Mouse (Mus musculus) CH12.LX (cell line): ENCODE measurements around the gene Snrpb. TPM values are rescaled to one million over a fixed set of nuclear protein-coding genes. Genes with fewer than 3 reads are reported as not detected.

ENCODE experiments used
- DNase-seq: peaks from one replicate; pipeline ENCODE4 v3.0.0-alpha.2; 2013; ENCODE audit errors: extremely low read depth
- H3K27ac ChIP-seq: 2 replicates; pipeline ENCODE4 v1.5.1; 2012; ENCODE audit warnings: low read depth, mild to moderate bottlenecking, control low read depth, moderate library complexity; ENCODE audit not compliant: insufficient read depth
- H3K27me3 ChIP-seq: replicated peaks from 2 replicates; pipeline ENCODE3; 2012; ENCODE audit warnings: inconsistent platforms
- H3K36me3 ChIP-seq, 2 experiments: replicated peaks in 1 of 2; 2 replicates each; pipeline versions ENCODE3 to v1.6.1; 2012; ENCODE audit warnings: inconsistent platforms in 1 of 2, low read length in 1 of 2, mild to moderate bottlenecking in 1 of 2, mixed read lengths in 1 of 2, moderate library complexity in 1 of 2; ENCODE audit not compliant: control insufficient read depth in 1 of 2, insufficient read depth in 1 of 2
- H3K4me1 ChIP-seq, 2 experiments: 2 replicates each; pipeline ENCODE4 v1.6.1; 2012; ENCODE audit warnings: inconsistent platforms in 1 of 2, moderate library complexity in 1 of 2; ENCODE audit not compliant: insufficient read depth in 2 of 2, control insufficient read depth in 1 of 2
- H3K4me2 ChIP-seq: 2 replicates; pipeline ENCODE4 v1.6.1; 2012; ENCODE audit warnings: low read depth, mild to moderate bottlenecking, control low read depth; ENCODE audit not compliant: poor library complexity, insufficient read depth, severe bottlenecking
- H3K4me3 ChIP-seq, 3 experiments: fragments of 150-350 bp in 1 of 3; sonication (generic) in 1 of 3; replicated peaks in 1 of 3; 2 replicates each; pipeline versions ENCODE3 to v1.5.1; 2011 to 2012; ENCODE audit warnings: low read depth in 2 of 3, low read length in 2 of 3, mild to moderate bottlenecking in 2 of 3, moderate library complexity in 2 of 3, control low read depth in 1 of 3, improper control_type of control experiment in 1 of 3, inconsistent platforms in 1 of 3, mixed read lengths in 1 of 3; ENCODE audit not compliant: poor library complexity in 1 of 3
- H3K79me2 ChIP-seq: replicated peaks from 2 replicates; pipeline ENCODE4 v1.6.1; 2012; ENCODE audit warnings: mild to moderate bottlenecking, moderate library complexity; ENCODE audit not compliant: control insufficient read depth, poor library complexity, insufficient read depth, severe bottlenecking; ENCODE audit errors: extremely low read depth
- H3K9ac ChIP-seq: 2 replicates; pipeline ENCODE4 v1.6.1; 2012; ENCODE audit warnings: low read depth, mild to moderate bottlenecking, control low read depth, moderate library complexity; ENCODE audit not compliant: insufficient read depth
- H3K9me3 ChIP-seq: replicated peaks from 2 replicates; pipeline ENCODE3; 2012; ENCODE audit warnings: low read length, inconsistent platforms, mixed read lengths
- BHLHE40 ChIP-seq: IDR thresholded peaks from 2 replicates; pipeline ENCODE4 v1.6.1; 2011; ENCODE audit warnings: mild to moderate bottlenecking, low read depth, low read length, improper control_type of control experiment
- CHD1 ChIP-seq: IDR thresholded peaks from 2 replicates; pipeline ENCODE4 v1.6.1; 2012; ENCODE audit warnings: low read depth, low read length, improper control_type of control experiment, inconsistent platforms
- CTCF ChIP-seq, 2 experiments: IDR thresholded peaks in 1 of 2; conservative IDR thresholded peaks in 1 of 2; 2 replicates each; pipeline ENCODE4 v1.5.1; 2011 to 2012; ENCODE audit warnings: low read depth in 2 of 2, low read length in 2 of 2, improper control_type of control experiment in 1 of 2, inconsistent platforms in 1 of 2, mild to moderate bottlenecking in 1 of 2, moderate library complexity in 1 of 2
- E2F4 ChIP-seq: IDR thresholded peaks from 2 replicates; pipeline ENCODE4 v1.6.1; 2011; ENCODE audit warnings: low read depth, low read length, improper control_type of control experiment; ENCODE audit not compliant: insufficient replicate concordance
- ELF1 ChIP-seq: IDR thresholded peaks from 2 replicates; pipeline ENCODE4 v1.6.1; 2014; ENCODE audit warnings: low read depth, mild to moderate bottlenecking, inconsistent platforms, low read length, improper control_type of control experiment
- ETS1 ChIP-seq: conservative IDR thresholded peaks from 2 replicates; pipeline ENCODE4 v1.6.1; 2012; ENCODE audit warnings: low read depth, mild to moderate bottlenecking, inconsistent platforms, low read length, improper control_type of control experiment, moderate library complexity
- IRF4 ChIP-seq: IDR thresholded peaks from 2 replicates; pipeline ENCODE4 v1.6.1; 2014; ENCODE audit warnings: low read depth, mild to moderate bottlenecking, inconsistent platforms, low read length, improper control_type of control experiment
- JUN ChIP-seq: IDR thresholded peaks from 2 replicates; pipeline ENCODE4 v1.6.1; 2011; ENCODE audit warnings: low read depth, mild to moderate bottlenecking, low read length, improper control_type of control experiment, moderate library complexity; ENCODE audit not compliant: insufficient read depth
- MAX ChIP-seq: IDR thresholded peaks from 2 replicates; pipeline ENCODE4 v1.6.1; 2011; ENCODE audit warnings: low read length, improper control_type of control experiment
- MEF2A ChIP-seq: IDR thresholded peaks from 2 replicates; pipeline ENCODE4 v1.6.1; 2014; ENCODE audit warnings: low read depth, mild to moderate bottlenecking, inconsistent platforms, low read length, improper control_type of control experiment, borderline replicate concordance
- MYC ChIP-seq: IDR thresholded peaks from 2 replicates; pipeline ENCODE4 v1.6.1; 2011; ENCODE audit warnings: low read depth, mild to moderate bottlenecking, improper control_type of control experiment, low read length
- POLR2A ChIP-seq: IDR thresholded peaks from 2 replicates; pipeline ENCODE4 v1.6.1; 2011; ENCODE audit warnings: low read depth, mild to moderate bottlenecking, improper control_type of control experiment, low read length
- TBP ChIP-seq: conservative IDR thresholded peaks from 2 replicates; pipeline ENCODE4 v1.6.1; 2011; ENCODE audit warnings: low read depth, low read length, improper control_type of control experiment
- ZC3H11A ChIP-seq: IDR thresholded peaks from 2 replicates; pipeline ENCODE4 v1.6.1; 2012; ENCODE audit warnings: low read depth, mild to moderate bottlenecking, inconsistent platforms, low read length, improper control_type of control experiment
- ZNF384 ChIP-seq: IDR thresholded peaks from 2 replicates; pipeline ENCODE4 v1.6.1; 2012; ENCODE audit warnings: low read depth, low read length, improper control_type of control experiment, inconsistent platforms
- dilution Hi-C: fragments of 300-500 bp; cut with MboI; formaldehyde crosslinking; loops from 2 replicates; pipeline ENCODE4 v1.14.3; 2020; ENCODE audit warnings: low sequenced_read_pairs; ENCODE audit not compliant: extremely low pct_unique_long_range_greater_than_20kb, extremely low pct_ligation_motif_present
- in situ Hi-C: fragments of 300-500 bp; cut with MboI; formaldehyde crosslinking; loops from 3 replicates; pipeline ENCODE4 v1.14.3; 2019; ENCODE audit warnings: low sequenced_read_pairs, low pct_ligation_motif_present, low pct_unique_long_range_greater_than_20kb, mixed read lengths
- polyA plus RNA-seq: library from polyadenylated mRNA; unstranded; fragments of >175 nt; gene quantifications from 2 replicates; pipeline ENCODE4 v1.2.1, GENCODE M21; 2012; ENCODE audit warnings: low read depth; ENCODE audit not compliant: insufficient read length
- total RNA-seq, 2 experiments: library from RNA; depleted of rRNA; stranded (reverse); fragments of 300-350 nt in 1 of 2; fragments of >200 nt in 1 of 2; gene quantifications; 2 replicates each; pipeline ENCODE4 v1.2.3; 2012 to 2014

The Snrpb gene
- total and polyA plus RNA-seq, 3 experiments = 413 to 515 (median 422) TPM

DNA sequence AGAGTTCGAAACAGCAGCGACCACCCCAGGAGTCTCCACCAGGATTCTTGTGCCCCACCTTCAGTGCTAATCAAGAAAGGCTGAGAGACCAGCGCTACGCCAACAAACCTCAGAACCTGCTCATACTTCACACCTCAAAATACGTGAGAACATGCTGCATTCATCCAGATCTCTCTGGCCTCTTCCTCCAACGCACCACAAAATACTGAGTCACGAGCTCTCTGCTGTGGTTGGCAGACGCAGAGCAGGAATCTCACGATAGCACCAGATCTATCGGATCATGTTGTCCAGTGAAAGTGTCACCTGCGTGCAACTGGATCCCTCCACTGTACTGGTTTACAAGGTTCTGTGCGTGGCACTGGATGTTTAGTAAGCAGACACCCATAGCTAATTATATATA, 9.2 kb upstream of the Snrpb start:
- no peak for DNase-seq
- Histone ChIP-seq H3K4me2 (no peak overlapping the region), H3K4me1 (no peaks in the 10 kb centered on the region)
- TF ChIP-seq MAX (no peak), ELF1 (no peak), CTCF (conservative IDR thresholded peaks at IDR 0.05 in 1 of 2, IDR thresholded peaks at IDR 0.05 in 1 of 2; ENCODE audit: low read depth in 2 of 2, low read length in 2 of 2) (no peak), TBP (no peak), E2F4 (no peak), ZNF384 (no peak), CHD1 (no peak), JUN (no peak), BHLHE40 (no peak), POLR2A (no peak), ZC3H11A (no peak), MYC (no peak), MEF2A (no peak), ETS1 (no peak)
- TF ChIP-seq, all 38 proteins: peak for 0
- Histone ChIP-seq H3K27ac (no peak overlapping the region), H3K9ac (no peak overlapping the region), H3K9me3 (peaks cover 11% of the 10 kb centered on the region), H3K27me3 (peaks cover 27% of the 10 kb centered on the region), H3K36me3 (no peaks in the 10 kb centered on the region), H3K4me3 (no peak overlapping the region), H3K79me2 (no peaks in the 10 kb centered on the region)
- dilution Hi-C loops = no loop called here
- in situ Hi-C loops = no loop called here

DNA sequence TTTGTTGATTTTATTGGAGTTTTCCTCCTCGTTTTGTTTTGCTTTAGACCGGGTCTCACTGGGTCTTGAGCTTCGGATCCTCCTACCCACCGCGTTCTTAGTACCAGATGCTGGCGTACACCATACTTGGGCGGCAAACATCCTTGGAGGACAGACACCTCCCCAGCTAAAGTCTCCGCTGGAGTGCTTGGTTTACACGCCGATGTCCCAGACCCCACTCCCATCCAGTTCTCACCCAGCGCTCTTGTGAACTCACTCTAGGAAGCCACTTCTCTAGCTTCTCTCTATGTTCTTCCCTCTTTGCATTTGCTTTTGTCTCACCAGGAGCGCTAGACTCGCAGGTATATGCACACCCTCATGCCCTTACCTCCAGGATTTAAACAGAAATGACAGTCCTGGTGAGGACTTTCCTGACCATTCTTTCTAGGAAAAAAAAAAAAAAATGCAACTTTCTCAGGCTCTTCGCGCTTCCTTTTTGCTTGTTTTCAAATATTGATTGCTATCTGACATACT, 360 bp upstream of the Snrpb start:
- Histone ChIP-seq H3K9ac (peak overlapping the region; percentile 36), H3K4me2 (peak overlapping the region; percentile 53), H3K79me2 (peaks cover 41% of the 10 kb centered on the region), H3K27me3 (peaks cover 14% of the 10 kb centered on the region), H3K36me3 (peaks cover 18 to 26% of the 10 kb centered on the region in 2 experiments), H3K27ac (no peak overlapping the region), H3K4me1 (peaks cover 5 to 26% of the 10 kb centered on the region in 2 experiments), H3K9me3 (no peaks in the 10 kb centered on the region), H3K4me3 (peak overlapping the region; percentile 82 to 100 (median 84))
- in situ Hi-C loops (no loop called here), dilution Hi-C loops (no loop called here)
- DNase-seq = no peak
- TF ChIP-seq IRF4 = 0 out of 2 replicates have a peak, but pooled peaks have one; percentile 3
- peak; percentile 11; the same call in 1 of the 2 replicates for TF ChIP-seq E2F4
- TF ChIP-seq ZC3H11A = no peak
